Mouse (Mus musculus) CD8-positive naive resting alpha-beta T cell, adult 2 months (primary cell): ENCODE results near the gene Marveld1.

Experiments used
- DNase-seq, 2 experiments: peaks; one replicate each; pipeline ENCODE4 v3.0.0; 2022; ENCODE audit warnings: low read depth in 2 of 2, low spot score in 2 of 2

The Marveld1 gene

GRCm38 (mm10) chr19:42139724-42140517, 7.3 kb upstream of the Marveld1 start:
- DNase-seq = no peak

DNA sequence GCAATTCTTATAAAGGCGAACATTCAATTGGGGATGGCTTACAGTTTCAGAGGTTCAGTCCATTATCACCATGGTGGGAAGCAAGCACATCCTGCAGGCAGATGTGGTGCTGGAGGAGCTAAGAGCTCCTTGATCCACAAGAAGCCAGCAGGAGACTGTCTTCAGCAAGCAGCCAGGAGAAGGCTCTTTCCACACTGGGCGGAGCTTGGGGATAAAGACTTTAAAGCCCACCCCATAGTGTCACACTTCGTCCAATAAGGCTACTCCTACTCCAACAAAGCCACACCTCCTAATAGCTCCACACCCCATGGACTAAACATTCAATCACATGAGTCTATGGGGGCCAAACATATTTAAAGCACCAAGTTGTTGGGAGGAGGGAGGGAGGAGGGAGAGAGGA, 5.2 kb upstream of the Marveld1 start:
- DNase-seq = no peak

- DNase-seq = no peak
Measured at GRCm38 (mm10) chr19:42142757-42143156, 4.4 kb upstream of the Marveld1 start.

- no peak for DNase-seq
Measured at GRCm38 (mm10) chr19:42144067-42144466, 3.1 kb upstream of the Marveld1 start.

GRCm38 (mm10) chr19:42144541-42145167, 2.5 kb upstream of the Marveld1 start:
- DNase-seq = peak; percentile 68 to 80

- no peak for DNase-seq
Measured at GRCm38 (mm10) chr19:42145210-42145609, 2.0 kb upstream of the Marveld1 start.

DNA sequence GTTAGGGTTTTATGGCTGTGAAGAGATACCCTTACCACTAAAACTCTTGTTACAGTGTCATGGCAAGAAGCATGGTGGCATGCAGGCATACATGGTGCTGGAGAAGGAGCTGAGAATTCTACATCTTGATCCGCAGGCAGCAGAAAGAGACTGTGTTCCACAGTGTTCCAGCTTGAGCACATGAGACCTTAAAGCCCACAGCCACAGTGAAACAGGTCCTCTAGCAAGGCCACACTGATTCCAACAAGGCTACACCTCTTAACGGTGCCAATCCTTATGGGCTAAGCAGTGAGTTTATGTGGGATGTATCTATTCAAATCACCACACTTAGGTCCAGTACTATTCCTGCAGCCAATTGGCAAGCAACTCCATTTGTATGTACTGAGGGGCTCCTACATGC, 1.5 kb upstream of the Marveld1 start:
- DNase-seq = no peak

DNA sequence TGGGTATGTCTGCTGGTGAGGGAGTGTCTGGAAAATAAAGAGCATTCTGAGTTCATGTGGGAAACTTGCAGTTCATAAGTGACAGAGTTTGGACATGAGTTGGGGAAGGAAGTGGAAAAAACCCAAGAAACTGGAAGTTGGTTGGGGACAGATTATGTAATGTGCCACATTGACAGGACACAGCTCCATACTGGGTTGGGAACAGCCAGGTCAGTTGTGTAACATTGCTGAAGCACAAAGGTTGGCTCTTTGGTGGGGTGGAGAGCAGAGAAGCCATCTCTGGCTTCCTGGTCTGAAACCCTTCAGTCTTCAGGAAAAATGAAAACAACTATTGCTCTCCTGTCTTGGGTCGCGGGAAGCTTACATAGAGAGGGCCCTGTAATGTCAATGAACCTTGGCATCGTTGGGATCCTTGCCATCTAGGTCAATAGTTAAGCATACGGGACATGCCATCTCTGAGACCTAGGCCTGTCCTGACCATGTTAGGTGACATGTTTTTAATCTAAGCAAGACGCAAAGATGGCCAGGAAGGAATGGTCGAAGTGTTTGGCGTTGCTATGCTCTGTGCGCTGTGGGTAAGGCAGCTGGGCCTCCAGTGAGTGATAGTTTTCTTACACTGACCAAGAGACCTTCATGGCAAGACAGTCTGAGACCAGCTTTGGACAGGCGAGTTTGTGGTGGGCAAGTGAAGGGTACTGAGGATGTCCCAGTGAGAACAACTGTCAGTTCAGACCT, 757 bp upstream of the Marveld1 start:
- no peak for DNase-seq

- peak; percentile 19 to 31 for DNase-seq
Measured at GRCm38 (mm10) chr19:42147769-42148568, 769 bp downstream of the Marveld1 start.

GRCm38 (mm10) chr19:42148569-42148860, 1.3 kb downstream of the Marveld1 start:
- no peak for DNase-seq

- peak; percentile 69 to 73 for DNase-seq
Measured at GRCm38 (mm10) chr19:42151990-42152389, 4.8 kb downstream of the Marveld1 start.

DNA sequence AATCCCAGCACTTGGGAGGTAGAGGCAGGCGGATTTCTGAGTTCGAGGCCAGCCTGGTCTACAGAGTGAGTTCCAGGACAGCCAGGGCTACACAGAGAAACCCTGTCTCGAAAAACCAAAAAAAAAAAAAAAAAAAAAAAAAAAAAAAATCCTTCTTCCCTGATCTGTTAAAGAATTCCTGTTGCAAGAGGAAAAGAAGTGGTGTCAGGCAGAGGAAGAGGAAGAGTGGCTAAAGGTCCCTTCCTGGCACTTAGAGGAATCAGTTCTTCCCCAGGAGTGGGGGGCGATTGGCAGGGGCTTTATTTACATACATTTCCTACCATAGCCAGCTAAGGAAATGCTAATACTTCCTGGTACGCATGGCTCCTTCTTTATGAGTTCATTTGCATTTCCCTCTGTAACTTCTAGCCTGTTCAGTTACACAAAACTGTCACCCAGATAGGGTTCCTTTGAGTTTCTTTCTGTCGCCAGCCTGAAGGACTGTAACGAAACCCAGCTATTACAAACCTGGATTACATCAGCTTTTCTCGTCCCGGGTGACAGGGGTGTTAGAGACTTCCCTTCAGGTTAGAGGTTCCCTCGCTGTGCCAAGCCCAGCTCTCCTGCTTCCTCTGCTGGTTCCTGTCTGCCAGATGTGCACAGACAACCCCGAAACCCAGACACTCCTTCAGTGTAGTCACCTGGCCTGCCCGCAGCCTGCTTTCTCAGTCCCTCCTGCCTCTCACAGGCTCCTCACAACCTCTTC, 10.5 kb downstream of the Marveld1 start:
- DNase-seq = no peak

- DNase-seq = no peak
Measured at GRCm38 (mm10) chr19:42158246-42159017, 11.2 kb downstream of the Marveld1 start.

DNA sequence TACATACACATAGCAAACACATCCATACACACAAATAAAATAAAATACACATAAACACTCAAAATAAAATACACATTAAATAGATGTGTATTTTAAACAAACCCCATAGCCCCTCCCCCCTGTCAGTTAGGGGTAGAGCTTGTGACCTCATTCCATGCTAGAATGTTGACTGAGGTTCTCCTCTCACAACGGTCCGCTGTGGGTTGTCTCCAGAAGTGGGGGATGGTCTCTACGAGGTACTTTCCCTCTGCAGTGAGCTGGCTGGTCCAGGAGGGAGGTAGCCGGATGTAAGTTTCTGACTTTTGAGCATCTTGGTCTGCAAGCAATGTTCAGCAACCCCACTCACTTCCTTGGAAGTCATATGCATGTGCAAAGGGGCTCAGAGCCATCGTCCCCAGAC, 16.6 kb downstream of the Marveld1 start, which contains the start of gene Zfyve27:
Gene Zfyve27, plus strand, starts transcription at position 188 of the 400 bp plus-strand sequence.
- DNase-seq = no peak

GRCm38 (mm10) chr19:42164188-42164587, 17.0 kb downstream of the Marveld1 start:
- DNase-seq = no peak

- peak; percentile 78 to 83 for DNase-seq
Measured at GRCm38 (mm10) chr19:42166130-42166529, 18.9 kb downstream of the Marveld1 start.

DNA sequence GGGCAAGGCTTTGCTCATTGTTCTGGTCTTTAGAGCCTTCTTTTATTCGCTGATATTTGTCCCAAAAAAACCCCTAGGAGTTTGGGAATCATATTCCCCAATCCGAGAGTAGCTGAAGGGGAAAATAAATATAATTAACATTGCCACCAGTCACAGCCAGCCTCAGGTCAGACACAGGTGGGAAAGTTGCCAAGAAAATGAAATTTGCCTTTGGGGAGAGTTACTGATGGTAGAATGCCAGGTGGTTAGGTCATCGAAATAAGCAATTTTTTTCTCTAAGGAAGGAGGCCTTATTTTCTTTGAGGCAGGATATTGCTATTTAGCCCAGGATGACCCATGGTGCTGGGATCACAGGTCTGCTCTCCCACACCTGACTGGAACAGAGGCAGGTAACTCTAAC, 19.6 kb downstream of the Marveld1 start:
- DNase-seq = no peak

DNA sequence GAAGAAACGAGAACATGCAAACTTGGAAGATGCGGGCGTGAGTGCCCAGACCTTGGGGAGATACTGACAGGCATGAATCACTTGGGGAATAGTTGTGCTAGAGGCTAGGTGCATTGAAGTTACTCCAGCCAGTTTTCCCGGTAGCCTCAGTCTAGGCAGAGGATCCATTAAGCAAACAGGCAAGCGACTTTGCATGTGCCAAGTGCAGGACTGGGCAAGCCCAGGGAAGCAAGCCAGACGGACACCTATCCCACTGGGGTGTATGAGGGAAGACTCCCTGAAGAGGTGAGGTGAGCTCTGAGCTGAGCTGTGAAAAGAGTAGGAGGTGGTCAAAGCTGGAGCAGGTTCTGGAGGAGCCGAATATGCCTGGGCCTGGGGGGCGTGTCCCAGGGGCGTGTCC, 20.3 kb downstream of the Marveld1 start:
- no peak for DNase-seq

- no peak for DNase-seq
Measured at GRCm38 (mm10) chr19:42169322-42169975, 22.2 kb downstream of the Marveld1 start.
